Mouse (Mus musculus) MEL-GATA-1-ER (cell line): Measurements from ENCODE around the gene Tctex1d4.

Experiments
- DNase-seq: peaks from one replicate; pipeline ENCODE4 v3.0.0-alpha.2; 2012; ENCODE audit warnings: low read depth; ENCODE audit errors: extremely low read depth

Tctex1d4 gene

DNA sequence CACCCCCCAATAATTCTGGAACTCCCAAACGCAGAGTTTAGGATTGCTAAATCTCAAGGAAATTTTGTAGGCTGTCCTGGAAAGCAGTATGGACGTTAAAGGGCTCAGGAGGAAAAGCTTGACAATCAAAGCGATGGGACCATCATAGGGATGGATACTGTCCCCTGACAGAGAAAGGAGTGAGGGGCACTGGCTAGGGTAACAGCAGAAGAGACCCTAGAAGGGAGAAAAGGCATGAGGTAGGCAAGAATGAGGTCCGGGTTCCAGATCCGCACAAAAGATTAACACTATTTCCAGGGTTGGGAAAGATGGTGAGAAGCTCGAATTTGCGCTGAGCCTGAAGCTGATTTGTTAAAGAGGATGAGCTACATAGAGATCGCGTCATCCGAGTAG, 6.5 kb upstream of the Tctex1d4 start:
- no peak for DNase-seq

- peak; percentile 99 for DNase-seq
These were observed 5.9 kb upstream of the Tctex1d4 start for GRCm38 (mm10) chr4:117120445-117121414.

- no peak for DNase-seq
These were observed 4.4 kb upstream of the Tctex1d4 start for GRCm38 (mm10) chr4:117122209-117122608.

DNA sequence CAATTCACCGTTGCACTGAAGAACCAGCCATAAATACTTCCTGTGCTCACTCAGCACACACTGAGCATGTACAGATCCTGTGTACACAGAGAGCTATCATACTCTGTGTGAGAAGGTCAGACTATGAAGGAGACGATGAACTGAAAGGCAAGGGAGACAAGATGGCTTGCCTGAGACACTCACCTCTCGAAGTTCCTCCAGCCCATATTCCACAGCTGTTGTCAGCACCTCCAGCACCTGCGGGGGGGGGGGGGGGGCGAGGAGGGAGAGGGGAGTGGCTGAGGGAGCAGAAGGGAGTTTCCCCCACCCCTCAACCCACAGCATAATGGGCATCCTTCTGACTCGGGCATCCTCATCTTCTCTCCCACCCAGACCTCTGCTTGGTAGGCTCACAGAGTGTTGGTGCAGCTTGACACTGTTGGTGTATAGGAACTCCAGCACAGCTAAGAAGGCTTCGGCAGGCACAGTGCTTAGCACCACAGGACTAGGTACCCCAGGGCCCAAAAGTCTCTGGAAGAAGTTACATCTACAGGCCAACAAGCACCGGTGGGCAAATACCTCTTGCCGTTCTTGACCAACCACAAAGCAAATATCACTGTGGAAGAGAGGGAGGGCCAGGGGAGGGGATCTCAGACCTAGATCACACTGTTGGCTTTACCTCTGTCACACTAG, 2.9 kb upstream of the Tctex1d4 start:
- no peak for DNase-seq

DNA sequence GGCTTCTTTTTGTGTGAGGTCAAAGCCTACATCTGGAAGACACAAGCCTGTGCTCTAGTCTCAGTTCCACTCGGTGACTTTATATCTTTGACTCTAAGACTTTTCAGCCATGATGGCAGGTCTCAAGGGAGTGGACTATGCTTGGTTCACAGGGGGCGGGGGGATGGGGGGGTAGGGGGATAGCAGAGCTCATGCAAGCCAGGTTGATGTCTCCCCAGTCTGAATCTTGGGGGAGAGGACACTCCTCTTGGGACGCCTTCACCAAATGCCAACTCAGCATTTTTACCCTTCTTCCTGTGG, 2.4 kb upstream of the Tctex1d4 start:
- no peak for DNase-seq

DNA sequence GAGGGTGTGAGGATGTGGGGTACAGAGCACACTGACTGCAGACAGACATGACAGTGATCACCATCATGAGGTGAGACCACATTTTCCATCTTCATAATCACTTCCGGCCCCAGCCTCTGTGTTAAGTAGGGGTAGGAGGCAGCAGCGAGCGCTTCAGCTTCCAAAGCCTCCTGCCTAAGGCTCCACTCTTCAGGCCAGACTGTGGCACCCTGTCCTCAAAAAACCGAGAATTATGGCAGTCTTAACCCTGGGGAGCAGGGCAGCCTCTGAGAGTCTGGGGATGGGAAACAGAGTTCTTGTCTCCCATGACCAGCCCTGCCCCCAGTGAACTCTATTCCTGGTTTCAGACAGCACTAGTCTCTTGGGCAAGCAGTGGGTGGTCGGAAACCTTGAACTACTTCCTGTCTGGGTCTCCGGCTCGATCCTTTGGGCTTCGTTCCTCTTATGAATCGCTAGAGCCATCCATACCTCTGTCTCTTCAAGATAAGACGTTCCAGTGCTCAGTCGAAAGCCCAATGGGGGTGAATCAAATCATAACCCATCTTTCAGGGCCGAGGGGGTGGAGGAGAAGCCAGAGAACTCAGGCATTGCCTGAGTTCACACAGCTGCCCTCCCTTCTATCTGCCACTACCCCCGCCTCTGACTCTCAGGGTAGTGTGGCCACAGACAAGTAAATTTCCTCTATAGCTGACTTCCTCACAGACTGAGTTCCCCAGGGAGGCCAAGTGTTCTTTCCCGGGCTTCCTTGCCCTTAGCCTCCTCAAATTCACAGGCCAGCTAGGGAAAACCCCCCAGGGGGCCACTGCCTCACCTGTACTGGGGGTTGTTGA, 1.9 kb upstream of the Tctex1d4 start:
- DNase-seq: peak; percentile 98

- no peak for DNase-seq
These were observed 1.2 kb upstream of the Tctex1d4 start, which contains the start of gene Btbd19 for GRCm38 (mm10) chr4:117125348-117125909. TSS of gene Btbd19 (minus strand) at chr4:117125725.

DNA sequence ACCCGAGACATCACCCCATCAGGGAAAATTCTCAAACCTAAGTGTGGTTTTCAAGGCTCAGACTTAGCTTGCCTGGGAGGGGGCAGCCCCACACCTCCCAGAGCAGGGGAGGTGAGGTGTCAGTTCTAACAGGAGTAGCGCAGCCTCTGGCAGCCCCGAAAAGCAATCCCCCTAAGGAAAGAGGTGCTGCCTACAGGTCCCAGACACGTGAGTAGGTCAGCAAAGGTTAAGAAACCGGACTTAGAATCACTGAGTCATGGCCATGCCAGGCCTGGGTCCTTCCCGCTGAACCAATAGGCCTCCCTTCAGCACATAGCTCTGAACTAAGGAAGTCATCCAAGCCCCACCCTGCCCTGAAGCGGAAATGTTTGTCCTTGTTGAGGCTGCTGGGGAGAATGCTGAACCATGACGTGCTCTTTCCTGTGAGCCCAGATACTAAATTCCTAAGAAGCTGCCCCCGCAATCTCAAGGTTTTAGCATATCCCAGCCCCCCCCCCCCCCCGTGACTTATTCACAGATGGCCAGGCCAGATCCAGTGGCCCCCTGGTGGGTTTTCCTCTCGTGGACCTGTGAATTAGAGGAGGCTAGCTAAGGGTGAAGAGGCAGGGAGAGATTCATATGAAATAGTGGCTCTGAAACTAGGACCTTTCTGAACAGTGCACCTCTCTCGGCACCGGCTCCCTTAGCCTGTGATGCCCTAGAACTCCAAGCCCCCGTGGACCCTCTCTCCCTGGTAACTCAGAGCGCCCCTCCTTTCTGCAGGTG, 502 bp upstream of the Tctex1d4 start:
- DNase-seq: peak; percentile 77

- no peak for DNase-seq
These were observed 1.5 kb downstream of the Tctex1d4 start for GRCm38 (mm10) chr4:117127991-117128686.

GRCm38 (mm10) chr4:117130790-117131189, 4.2 kb downstream of the Tctex1d4 start:
- no peak for DNase-seq

DNA sequence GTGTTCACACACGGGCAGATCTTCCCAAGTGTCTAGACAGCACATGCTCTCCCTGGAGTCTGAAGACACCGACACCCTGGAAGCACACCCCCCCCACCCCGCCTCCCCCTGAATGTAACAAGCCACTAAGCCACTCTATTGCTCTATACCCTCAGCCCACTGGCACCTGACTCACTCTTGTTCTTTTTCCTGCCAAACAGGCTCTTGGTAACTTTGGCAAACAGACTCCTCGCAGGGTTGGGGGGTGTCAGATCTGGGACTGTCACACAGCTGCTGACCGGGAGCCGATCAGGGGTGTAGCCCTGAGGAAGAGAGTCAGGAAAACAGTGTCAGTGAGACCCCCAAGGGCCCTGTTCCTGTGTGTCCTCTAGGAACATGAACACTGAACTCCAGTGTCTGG, 4.6 kb downstream of the Tctex1d4 start:
- no peak for DNase-seq

DNA sequence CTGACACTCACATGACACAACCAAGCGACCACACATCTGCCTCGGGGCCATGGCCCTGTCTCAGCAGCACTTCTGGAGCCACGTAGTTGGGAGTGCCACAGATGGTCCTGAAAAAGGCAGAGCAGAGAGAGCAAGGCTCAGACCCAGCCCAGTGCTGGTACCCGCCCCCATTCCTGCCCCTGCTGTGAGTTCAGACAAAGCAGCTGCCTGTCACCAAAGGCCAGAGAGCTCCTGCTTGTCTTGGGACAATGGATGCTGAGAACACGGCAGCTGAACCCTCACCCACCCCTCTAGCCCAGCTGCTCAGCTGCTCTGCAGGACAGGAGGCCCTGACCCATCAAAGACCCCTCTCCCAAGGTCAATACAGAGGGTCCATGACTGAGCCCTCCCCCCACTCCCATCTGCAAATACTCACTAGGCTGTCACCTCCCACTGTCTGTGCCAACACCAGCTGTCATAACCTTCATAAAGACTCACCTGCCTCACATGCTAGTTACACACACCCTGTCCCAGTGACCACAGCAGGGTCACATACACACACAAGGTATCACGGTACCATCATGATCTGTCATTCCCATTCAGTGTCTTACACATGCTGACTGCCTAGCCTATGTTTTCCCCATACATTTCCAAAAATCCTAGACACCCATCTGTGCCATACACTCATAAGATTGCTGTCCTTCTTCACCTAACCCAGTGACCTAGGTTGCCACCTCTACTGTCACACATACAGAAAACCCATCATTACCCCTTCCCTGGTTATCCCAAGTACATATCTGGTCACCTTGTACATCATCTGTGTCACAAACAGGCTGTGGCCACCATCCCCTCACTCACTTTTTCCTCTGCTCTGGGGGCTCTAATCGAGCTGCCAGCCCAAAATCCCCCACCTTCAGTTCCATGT, 5.5 kb downstream of the Tctex1d4 start:
- no peak for DNase-seq

GRCm38 (mm10) chr4:117132794-117133143, 6.2 kb downstream of the Tctex1d4 start:
- no peak for DNase-seq

- no peak for DNase-seq
These were observed 6.8 kb downstream of the Tctex1d4 start for GRCm38 (mm10) chr4:117133366-117133796.

DNA sequence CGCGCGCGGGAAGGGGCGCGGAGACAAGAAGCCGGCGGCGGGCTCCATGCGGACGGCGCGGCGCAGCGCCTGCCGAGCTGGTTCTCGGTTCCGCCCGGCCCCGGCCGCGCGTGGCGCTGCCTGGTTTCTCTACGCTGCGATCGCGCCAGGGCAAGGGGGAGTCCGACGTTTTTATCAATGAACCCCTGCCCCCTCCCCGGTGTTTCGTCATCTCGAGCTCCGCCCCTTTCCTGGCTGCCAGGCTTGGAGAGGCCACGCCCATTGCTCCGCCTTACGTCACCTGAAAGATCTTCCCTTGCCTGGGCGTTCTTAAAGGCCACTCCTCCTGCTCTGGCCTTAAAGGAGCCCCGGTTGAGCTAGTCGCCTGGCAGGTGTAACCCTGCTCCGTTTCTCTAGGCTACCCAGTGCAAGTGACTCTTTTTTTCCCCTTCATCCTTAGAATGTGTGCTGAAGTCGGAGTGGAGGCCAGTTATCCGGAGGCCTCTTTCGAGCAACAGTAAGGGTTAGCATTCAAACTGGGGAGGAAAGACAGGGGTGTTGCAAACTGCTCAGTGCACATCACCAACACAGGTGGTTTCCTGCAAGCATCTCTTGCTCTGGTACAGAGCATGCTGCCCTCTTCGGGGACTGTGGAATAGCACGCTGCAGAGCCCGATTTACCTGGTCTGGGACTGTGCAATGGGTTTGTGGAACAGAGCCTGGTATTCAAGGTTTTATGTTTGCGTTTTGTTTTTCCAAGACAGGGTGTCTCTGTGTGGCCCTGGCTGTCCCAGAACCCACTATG, 7.4 kb downstream of the Tctex1d4 start, which contains the start of gene Plk3:
Gene Plk3 (minus strand): TSS at position 147 of the 784 bp plus-strand sequence.
- DNase-seq: peak; percentile 88

DNA sequence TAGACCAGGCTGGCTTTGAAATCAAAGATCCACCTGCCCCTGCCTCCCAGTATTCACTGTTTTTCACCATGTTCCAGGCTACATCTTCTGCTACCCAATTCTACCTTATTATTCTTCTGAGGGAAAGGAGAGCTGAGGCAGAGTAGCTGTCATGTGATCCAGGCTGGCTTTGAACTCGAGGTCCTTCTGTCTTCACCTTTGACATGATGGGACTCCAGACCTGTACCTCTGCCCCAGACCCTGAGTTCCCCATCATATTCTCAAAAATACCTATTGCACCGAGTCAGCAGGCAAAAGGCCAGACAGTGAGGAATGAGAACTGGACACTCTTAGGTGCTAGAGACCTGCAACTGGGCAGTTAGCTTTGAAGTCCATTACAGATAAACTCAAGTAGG, 8.0 kb downstream of the Tctex1d4 start:
- DNase-seq: no peak

DNA sequence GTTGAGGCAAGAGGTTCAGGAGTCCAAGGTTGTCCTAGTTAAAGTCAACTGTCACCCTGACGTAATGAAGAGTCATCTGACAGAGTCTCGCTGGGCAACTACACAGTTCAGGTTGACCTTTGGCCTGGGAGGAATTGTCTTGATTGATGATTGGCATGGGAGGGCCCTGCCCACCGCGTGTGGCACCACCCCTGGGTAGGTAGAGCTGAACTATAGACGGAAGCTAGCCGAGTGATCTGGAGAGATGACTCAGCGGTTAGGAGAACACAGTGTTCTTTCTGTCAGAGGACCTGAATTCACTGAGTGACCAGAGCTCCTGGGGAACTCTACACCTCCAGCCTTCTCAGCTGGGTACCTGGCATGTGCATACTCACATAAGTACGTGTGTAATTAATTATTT, 9.4 kb downstream of the Tctex1d4 start:
- DNase-seq: no peak
